Mouse (Mus musculus): ENCODE measurements around the gene Thap11.
A peak's percentile ranks its signal among the peaks of the same experiment; 100 is the strongest.

Gene Thap11

GRCm38 (mm10) chr8:105852146-105852729 is 2.7 kb upstream of the Thap11 start:
- DNase-seq: no peak

- DNase-seq: no peak
Measured at GRCm38 (mm10) chr8:105853178-105853577, 1.8 kb upstream of the Thap11 start, which contains the start of gene Cenpt. Gene Cenpt, minus strand, starts transcription at chr8:105853278.

- no peak for DNase-seq
Measured at GRCm38 (mm10) chr8:105854303-105854702, 629 bp upstream of the Thap11 start.

- peak; percentile 40 for DNase-seq
Measured at GRCm38 (mm10) chr8:105855248-105856167, 576 bp downstream of the Thap11 start.

- DNase-seq: no peak
Measured at GRCm38 (mm10) chr8:105856168-105856835, 1.4 kb downstream of the Thap11 start.

- DNase-seq: no peak
Measured at GRCm38 (mm10) chr8:105858495-105858894, 3.6 kb downstream of the Thap11 start.

- no peak for DNase-seq
Measured at GRCm38 (mm10) chr8:105859314-105859713, 4.4 kb downstream of the Thap11 start.

GRCm38 (mm10) chr8:105860143-105860981 is 5.4 kb downstream of the Thap11 start, which contains the start of gene Nutf2:
Gene Nutf2, plus strand, starts transcription at chr8:105860580.
- peak; percentile 97 for DNase-seq

GRCm38 (mm10) chr8:105861951-105862350 is 7.0 kb downstream of the Thap11 start:
- no peak for DNase-seq

- no peak for DNase-seq
Measured at GRCm38 (mm10) chr8:105866364-105867029, 11.6 kb downstream of the Thap11 start.

GRCm38 (mm10) chr8:105874301-105874700 is 19.4 kb downstream of the Thap11 start:
- DNase-seq: no peak

GRCm38 (mm10) chr8:105880754-105881520 is 26.0 kb downstream of the Thap11 start, which contains the start of gene Edc4:
Gene Edc4, plus strand, starts transcription at chr8:105880881.
- peak; percentile 72 for DNase-seq

GRCm38 (mm10) chr8:105889756-105890465 is 35.0 kb downstream of the Thap11 start:
- DNase-seq: no peak

- peak; percentile 83 for DNase-seq
Measured at GRCm38 (mm10) chr8:105890870-105891269, 35.9 kb downstream of the Thap11 start.

- peak; percentile 26 for DNase-seq
Measured at GRCm38 (mm10) chr8:105892432-105892831, 37.5 kb downstream of the Thap11 start.

- peak; percentile 90 for DNase-seq
Measured at GRCm38 (mm10) chr8:105893339-105893738, 38.4 kb downstream of the Thap11 start, which contains the start of gene Nrn1l. Gene Nrn1l, plus strand, starts transcription at chr8:105893567.

GRCm38 (mm10) chr8:105897801-105898480 is 43.0 kb downstream of the Thap11 start:
- no peak for DNase-seq

GRCm38 (mm10) chr8:105900180-105900940 is 45.4 kb downstream of the Thap11 start, which contains the start of gene Pskh1:
Gene Pskh1, plus strand, starts transcription at chr8:105900441.
- DNase-seq: peak; percentile 90
